Mouse (Mus musculus) retina, postnatal 7 days (tissue): ENCODE results near the gene Adgrv1.

ENCODE experiments used
- DNase-seq: peaks from one replicate; pipeline ENCODE4 v3.0.0-alpha.2; 2012; ENCODE audit warnings: low read depth, low spot score

Adgrv1 gene

GRCm38 (mm10) chr13:81241181-81241580 is 391.8 kb downstream of the Adgrv1 start:
- no peak for DNase-seq

- no peak for DNase-seq
These were observed 393.1 kb downstream of the Adgrv1 start for GRCm38 (mm10) chr13:81239836-81240235.

GRCm38 (mm10) chr13:81239427-81239826 is 393.5 kb downstream of the Adgrv1 start:
- no peak for DNase-seq

- DNase-seq, result no peak
These were observed 394.1 kb downstream of the Adgrv1 start for GRCm38 (mm10) chr13:81238855-81239254.

GRCm38 (mm10) chr13:81237947-81238346 is 395.0 kb downstream of the Adgrv1 start:
- DNase-seq, result no peak

GRCm38 (mm10) chr13:81236758-81237395 is 396.1 kb downstream of the Adgrv1 start:
- DNase-seq, result no peak

- DNase-seq, result no peak
These were observed 398.9 kb downstream of the Adgrv1 start for GRCm38 (mm10) chr13:81234031-81234430.

- no peak for DNase-seq
These were observed 400.1 kb downstream of the Adgrv1 start for GRCm38 (mm10) chr13:81232839-81233238.

GRCm38 (mm10) chr13:81230161-81230560 is 402.8 kb downstream of the Adgrv1 start:
- DNase-seq, result no peak

- no peak for DNase-seq
These were observed 409.2 kb downstream of the Adgrv1 start for GRCm38 (mm10) chr13:81223768-81224167.

- DNase-seq, result no peak
These were observed 410.6 kb downstream of the Adgrv1 start for GRCm38 (mm10) chr13:81222377-81222776.

GRCm38 (mm10) chr13:81211436-81211835 is 421.5 kb downstream of the Adgrv1 start:
- DNase-seq, result no peak

- DNase-seq, result no peak
These were observed 422.4 kb downstream of the Adgrv1 start for GRCm38 (mm10) chr13:81210516-81210915.

- no peak for DNase-seq
These were observed 423.1 kb downstream of the Adgrv1 start for GRCm38 (mm10) chr13:81209815-81210214.

- no peak for DNase-seq
These were observed 424.8 kb downstream of the Adgrv1 start for GRCm38 (mm10) chr13:81208106-81208613.

- no peak for DNase-seq
These were observed 450.7 kb downstream of the Adgrv1 start for GRCm38 (mm10) chr13:81181966-81182908.

GRCm38 (mm10) chr13:81181459-81181858 is 451.5 kb downstream of the Adgrv1 start:
- DNase-seq, result no peak

GRCm38 (mm10) chr13:81176820-81177219 is 456.1 kb downstream of the Adgrv1 start:
- no peak for DNase-seq

GRCm38 (mm10) chr13:81176071-81176470 is 456.9 kb downstream of the Adgrv1 start:
- no peak for DNase-seq

- DNase-seq, result no peak
These were observed 461.8 kb downstream of the Adgrv1 start for GRCm38 (mm10) chr13:81171115-81171514.

- no peak for DNase-seq
These were observed 465.5 kb downstream of the Adgrv1 start for GRCm38 (mm10) chr13:81167450-81167849.

GRCm38 (mm10) chr13:81159808-81160207 is 473.1 kb downstream of the Adgrv1 start:
- DNase-seq, result no peak

GRCm38 (mm10) chr13:81155322-81155721 is 477.6 kb downstream of the Adgrv1 start:
- peak; percentile 21 for DNase-seq
